Mouse (Mus musculus) ES-E14 (cell line): ENCODE measurements around the gene Ly86.

Source experiments
- HCFC1 ChIP-seq: IDR thresholded peaks from 2 replicates; pipeline ENCODE4 v1.6.1; 2012; ENCODE audit warnings: low read length, inconsistent platforms, borderline replicate concordance; ENCODE audit not compliant: insufficient read depth
- ZC3H11A ChIP-seq: IDR thresholded peaks from 2 replicates; pipeline ENCODE4 v1.6.1; 2012; ENCODE audit warnings: low read depth, mild to moderate bottlenecking, inconsistent platforms, low read length, borderline replicate concordance

- TF ChIP-seq HCFC1, result no peak
- no peak for TF ChIP-seq ZC3H11A
Measured at GRCm38 (mm10) chr13:37424904-37425303, 79.9 kb downstream of the Ly86 start.
